Mouse (Mus musculus) erythroblast, adult 5-6 weeks (primary cell): ENCODE results near the gene Itpkc. TPM values are rescaled to one million over a fixed set of nuclear protein-coding genes. Genes with fewer than 3 reads are reported as not detected.
A peak's percentile ranks its signal among the peaks of the same experiment; 100 is the strongest.

Source experiments
- ATAC-seq: replicated peaks from 2 replicates; pipeline ENCODE4 v1.8.0; 2016; ENCODE audit warnings: moderate number of reproducible peaks, mild to moderate bottlenecking, moderate TSS enrichment, inconsistent platforms; ENCODE audit not compliant: poor library complexity, low FRiP score, severe bottlenecking
- total RNA-seq, 2 experiments: library from RNA; stranded (forward) in 1 of 2; stranded (reverse) in 1 of 2; fragments of 150-400 nt in 1 of 2; fragments of 200-764, 138-1000 nt in 1 of 2; gene quantifications; 2 replicates each; pipeline versions ENCODE4 v1.2.3 to v1.2.4; 2015 to 2017; ENCODE audit warnings: low replicate concordance in 2 of 2

Gene Itpkc
- total RNA-seq, 2 experiments from 2014 or later, result 0.60 to 2.3 TPM

GRCm38 (mm10) chr7:27166614-27167474 lies 61.6 kb downstream of the Itpkc start, which contains the start of gene Egln2:
Gene Egln2 (minus strand): TSS chr7:27166802.
- peak; percentile 78 for ATAC-seq

- peak; percentile 39 for ATAC-seq
Observed at GRCm38 (mm10) chr7:27166229-27166613, 62.2 kb downstream of the Itpkc start.

- ATAC-seq, result no peak
Observed at GRCm38 (mm10) chr7:27165696-27166095, 62.8 kb downstream of the Itpkc start.

GRCm38 (mm10) chr7:27165007-27165655 lies 63.3 kb downstream of the Itpkc start:
- ATAC-seq, result no peak

GRCm38 (mm10) chr7:27164112-27164947 lies 64.1 kb downstream of the Itpkc start:
- no peak for ATAC-seq

GRCm38 (mm10) chr7:27163450-27163805 lies 65.0 kb downstream of the Itpkc start:
- ATAC-seq, result no peak

GRCm38 (mm10) chr7:27162780-27163449 lies 65.5 kb downstream of the Itpkc start:
- no peak for ATAC-seq

GRCm38 (mm10) chr7:27161744-27162143 lies 66.7 kb downstream of the Itpkc start:
- ATAC-seq, result no peak

GRCm38 (mm10) chr7:27160921-27161320 lies 67.5 kb downstream of the Itpkc start:
- no peak for ATAC-seq

GRCm38 (mm10) chr7:27159882-27160281 lies 68.6 kb downstream of the Itpkc start:
- peak; percentile 83 for ATAC-seq

- no peak for ATAC-seq
Observed at GRCm38 (mm10) chr7:27159256-27159655, 69.2 kb downstream of the Itpkc start.

GRCm38 (mm10) chr7:27158171-27158570 lies 70.3 kb downstream of the Itpkc start:
- ATAC-seq, result no peak

Other genes with a start within 250 kb of the Itpkc start
- gene Cyp2a12, start 199.6 kb downstream of the Itpkc start, total RNA-seq (2015; ENCODE audit: low replicate concordance), result not detected in 2 replicates
- not detected in 2 replicates for gene Cyp2a12, start 199.6 kb downstream of the Itpkc start, total RNA-seq (2017; ENCODE audit: low replicate concordance)
- not detected in 2 replicates for gene Cyp2f2, start 108.8 kb downstream of the Itpkc start, total RNA-seq (2015; ENCODE audit: low replicate concordance)
- gene Cyp2f2, start 108.8 kb downstream of the Itpkc start, total RNA-seq (2017; ENCODE audit: low replicate concordance), result not detected in 2 replicates
- not detected in 2 replicates for gene Cyp2t4, start 74.9 kb downstream of the Itpkc start, total RNA-seq (2015; ENCODE audit: low replicate concordance)
- not detected in 2 replicates for gene Cyp2t4, start 74.9 kb downstream of the Itpkc start, total RNA-seq (2017; ENCODE audit: low replicate concordance)
- gene Egln2, start 61.9 kb downstream of the Itpkc start, total RNA-seq (2015; ENCODE audit: low replicate concordance), result 1.3 and 7.7 TPM in 2 replicates
- 7.6 and 10.0 TPM in 2 replicates for gene Egln2, start 61.9 kb downstream of the Itpkc start, total RNA-seq (2017; ENCODE audit: low replicate concordance)
- 11.1 and 18.0 TPM in 2 replicates for gene Rab4b, start 49.8 kb downstream of the Itpkc start, total RNA-seq (2015; ENCODE audit: low replicate concordance)
- 4.0 and 7.8 TPM in 2 replicates for gene Rab4b, start 49.8 kb downstream of the Itpkc start, total RNA-seq (2017; ENCODE audit: low replicate concordance)
- gene Gm21983, start 47.6 kb downstream of the Itpkc start, total RNA-seq (2015; ENCODE audit: low replicate concordance), result not detected in 2 replicates
- not detected in 2 replicates for gene Gm21983, start 47.6 kb downstream of the Itpkc start, total RNA-seq (2017; ENCODE audit: low replicate concordance)
- not detected in 2 replicates for gene Mia, start 47.5 kb downstream of the Itpkc start, total RNA-seq (2015; ENCODE audit: low replicate concordance)
- gene Mia, start 47.5 kb downstream of the Itpkc start, total RNA-seq (2017; ENCODE audit: low replicate concordance), result not detected in 2 replicates
- gene BC024978, start 32.9 kb downstream of the Itpkc start, total RNA-seq (2015; ENCODE audit: low replicate concordance), result 0.63 and 2.3 TPM in 2 replicates
- 0.34 and 0.84 TPM in 2 replicates for gene BC024978, start 32.9 kb downstream of the Itpkc start, total RNA-seq (2017; ENCODE audit: low replicate concordance)
- 30.3 and 43.2 TPM in 2 replicates for gene Snrpa, start 32.4 kb downstream of the Itpkc start, total RNA-seq (2015; ENCODE audit: low replicate concordance)
- gene Snrpa, start 32.4 kb downstream of the Itpkc start, total RNA-seq (2017; ENCODE audit: low replicate concordance), result 12.7 and 19.5 TPM in 2 replicates
- gene Coq8b, start 4.4 kb upstream of the Itpkc start, total RNA-seq (2015; ENCODE audit: low replicate concordance), result 2.1 and 3.5 TPM in 2 replicates
- 2.9 and 4.5 TPM in 2 replicates for gene Coq8b, start 4.4 kb upstream of the Itpkc start, total RNA-seq (2017; ENCODE audit: low replicate concordance)
- 0.42 and 0.58 TPM in 2 replicates for gene Numbl, start 29.8 kb upstream of the Itpkc start, total RNA-seq (2015; ENCODE audit: low replicate concordance)
- gene Numbl, start 29.8 kb upstream of the Itpkc start, total RNA-seq (2017; ENCODE audit: low replicate concordance), result 0.17 and 1.5 TPM in 2 replicates
- not detected in 2 replicates for gene Ltbp4, start 109.0 kb upstream of the Itpkc start, total RNA-seq (2015; ENCODE audit: low replicate concordance)
- gene Ltbp4, start 109.0 kb upstream of the Itpkc start, total RNA-seq (2017; ENCODE audit: low replicate concordance), result 1.2 TPM in 1 of 2 replicates, not detected in the other
- gene Shkbp1, start 127.4 kb upstream of the Itpkc start, total RNA-seq (2015; ENCODE audit: low replicate concordance), result 9.0 and 13.3 TPM in 2 replicates
- 3.4 and 10.0 TPM in 2 replicates for gene Shkbp1, start 127.4 kb upstream of the Itpkc start, total RNA-seq (2017; ENCODE audit: low replicate concordance)
- not detected in 2 replicates for gene Gm20479, start 128.8 kb upstream of the Itpkc start, total RNA-seq (2015; ENCODE audit: low replicate concordance)
- not detected in 2 replicates for gene Gm20479, start 128.8 kb upstream of the Itpkc start, total RNA-seq (2017; ENCODE audit: low replicate concordance)
- 0.42 TPM in 1 of 2 replicates, not detected in the other for gene Sptbn4, start 219.0 kb upstream of the Itpkc start, total RNA-seq (2015; ENCODE audit: low replicate concordance)
- 0.17 and 0.28 TPM in 2 replicates for gene Sptbn4, start 219.0 kb upstream of the Itpkc start, total RNA-seq (2017; ENCODE audit: low replicate concordance)
- 379 and 403 TPM in 2 replicates for gene Blvrb, start 219.3 kb upstream of the Itpkc start, total RNA-seq (2015; ENCODE audit: low replicate concordance)
- gene Blvrb, start 219.3 kb upstream of the Itpkc start, total RNA-seq (2017; ENCODE audit: low replicate concordance), result 431 and 604 TPM in 2 replicates
- 31.8 and 57.3 TPM in 2 replicates for gene Sertad3, start 245.1 kb upstream of the Itpkc start, total RNA-seq (2015; ENCODE audit: low replicate concordance)
- gene Sertad3, start 245.1 kb upstream of the Itpkc start, total RNA-seq (2017; ENCODE audit: low replicate concordance), result 56.2 and 61.8 TPM in 2 replicates